Mouse (Mus musculus): ENCODE measurements around the gene Psip1.

DNA sequence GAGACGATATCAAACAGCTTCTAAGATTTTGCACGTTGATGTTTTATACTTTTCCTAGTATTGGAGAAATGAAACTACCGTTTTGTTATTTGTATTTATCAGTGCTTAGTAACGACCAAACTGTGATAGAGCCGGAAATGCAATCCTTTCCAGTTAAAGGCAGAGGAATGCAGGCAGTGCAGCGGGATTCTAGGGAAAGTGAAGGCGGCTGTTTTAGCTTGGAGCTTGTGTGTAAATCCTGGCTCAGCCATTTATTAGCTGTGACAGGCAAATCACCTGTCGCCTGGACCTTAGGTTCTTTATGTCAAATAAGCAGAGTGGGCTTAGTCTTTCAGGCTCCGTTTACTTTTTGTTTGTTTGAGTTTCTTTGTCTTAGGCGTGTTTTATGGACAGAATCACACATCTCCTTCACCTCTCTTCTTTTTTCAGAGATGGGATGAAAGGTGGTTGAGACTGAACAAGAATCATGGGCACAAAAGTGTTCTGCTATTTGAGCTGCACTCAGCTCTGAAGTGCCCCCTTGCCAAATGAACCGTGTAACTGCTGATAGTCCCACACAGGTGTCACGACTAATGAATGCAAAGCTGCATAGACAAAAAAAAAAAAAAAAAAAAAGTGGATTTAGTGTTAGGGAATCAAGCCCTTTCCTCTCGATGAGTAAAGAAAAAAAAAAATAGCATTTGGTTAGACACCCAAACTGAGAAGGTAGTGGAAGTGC, 40.2 kb upstream of the Psip1 start:
- TF ChIP-seq CTCF (IDR thresholded peaks at IDR 0.05; ENCODE audit: control insufficient read depth, insufficient read depth, insufficient replicate concordance, low read depth, low read length) (no peak), POLR2A (IDR thresholded peaks at IDR 0.05; ENCODE audit: control insufficient read depth, low read depth, low read length) (no peak)

Data from testis, adult 2 months (tissue).